Mouse (Mus musculus) erythroblast, embryonic 14.5 days (primary cell): ENCODE data around the gene Cyba. TPM values are rescaled to one million over a fixed set of nuclear protein-coding genes. Genes with fewer than 3 reads are reported as not detected.

ENCODE experiments used
- H3K27me3 ChIP-seq: 2 replicates; pipeline ENCODE4 v1.6.1; 2012; ENCODE audit warnings: inconsistent platforms; ENCODE audit not compliant: control insufficient read depth
- H3K36me3 ChIP-seq: 2 replicates; pipeline ENCODE4 v1.6.1; 2012; ENCODE audit warnings: mild to moderate bottlenecking, inconsistent platforms; ENCODE audit not compliant: control insufficient read depth
- H3K4me1 ChIP-seq: 2 replicates; pipeline ENCODE4 v1.6.1; 2012; ENCODE audit warnings: inconsistent platforms; ENCODE audit not compliant: control insufficient read depth
- H3K4me3 ChIP-seq: replicated peaks from 2 replicates; pipeline ENCODE3; 2012; ENCODE audit warnings: moderate library complexity, mild to moderate bottlenecking, inconsistent platforms
- H3K9me3 ChIP-seq: 2 replicates; pipeline ENCODE4 v1.6.1; 2012; ENCODE audit warnings: low read length, inconsistent platforms, mixed read lengths; ENCODE audit not compliant: control insufficient read depth
- GATA1 ChIP-seq: IDR thresholded peaks from 2 replicates; pipeline ENCODE4 v1.6.1; 2012; ENCODE audit warnings: low read length, inconsistent platforms, mixed read lengths
- TAL1 ChIP-seq: IDR thresholded peaks from 3 replicates; pipeline ENCODE4 v1.6.1; 2012; ENCODE audit warnings: low read length, inconsistent platforms, mixed read lengths
- polyA plus RNA-seq: library from polyadenylated mRNA; stranded (reverse); fragments of >175 nt; gene quantifications from 2 replicates; pipeline ENCODE4 v1.2.3, GENCODE M21; 2012

Gene Cyba
- polyA plus RNA-seq, 1 experiment: 5.9 TPM

- Histone ChIP-seq H3K4me1 (peaks cover 26% of the 10 kb centered on the region), H3K9me3 (peaks cover 9% of the 10 kb centered on the region), H3K27me3 (0 out of 2 replicates have a peak, but pooled peaks cover 2% of the 10 kb centered on the region), H3K4me3 (no peak overlapping the region), H3K36me3 (peaks cover 38% of the 10 kb centered on the region)
- no peak for TF ChIP-seq GATA1
- TF ChIP-seq TAL1: no peak
Observed at GRCm38 (mm10) chr8:122439336-122439735, 6.6 kb upstream of the Cyba start.

DNA sequence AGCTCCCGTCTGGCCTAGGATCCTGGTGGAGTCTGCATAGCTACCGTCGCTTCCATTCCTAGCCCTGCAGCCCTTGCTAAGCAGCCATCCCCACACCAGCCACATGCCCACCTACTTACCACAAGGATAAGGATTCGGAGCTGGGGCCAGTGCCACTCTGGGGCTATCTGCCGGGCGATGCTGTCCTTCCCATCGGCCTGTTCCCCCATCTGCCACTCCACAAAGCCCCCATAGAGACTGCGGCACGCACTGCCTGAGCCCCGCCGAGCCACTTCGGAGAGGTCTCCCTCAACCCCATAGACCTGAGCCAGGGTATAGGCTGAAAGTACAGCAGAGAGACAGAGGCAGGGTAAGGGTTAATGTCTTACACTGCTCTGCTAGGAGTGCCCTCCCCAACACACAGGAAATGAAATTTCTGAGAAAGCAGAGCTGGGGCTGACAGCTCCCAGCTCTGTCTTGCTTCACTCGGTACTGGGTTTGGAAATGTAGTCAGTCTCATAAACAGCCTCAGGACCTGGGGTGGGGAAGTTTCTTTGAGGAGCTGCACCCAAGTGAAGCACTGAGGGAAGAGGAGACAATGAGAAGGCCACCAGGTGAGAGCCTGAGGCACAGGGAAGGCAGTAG, 5.1 kb upstream of the Cyba start:
- Histone ChIP-seq H3K4me3 (no peak overlapping the region), H3K4me1 (peaks cover 23% of the 10 kb centered on the region), H3K9me3 (peaks cover 9% of the 10 kb centered on the region), H3K27me3 (peaks cover 7% of the 10 kb centered on the region), H3K36me3 (peaks cover 43% of the 10 kb centered on the region)
- no peak for TF ChIP-seq GATA1
- no peak for TF ChIP-seq TAL1

DNA sequence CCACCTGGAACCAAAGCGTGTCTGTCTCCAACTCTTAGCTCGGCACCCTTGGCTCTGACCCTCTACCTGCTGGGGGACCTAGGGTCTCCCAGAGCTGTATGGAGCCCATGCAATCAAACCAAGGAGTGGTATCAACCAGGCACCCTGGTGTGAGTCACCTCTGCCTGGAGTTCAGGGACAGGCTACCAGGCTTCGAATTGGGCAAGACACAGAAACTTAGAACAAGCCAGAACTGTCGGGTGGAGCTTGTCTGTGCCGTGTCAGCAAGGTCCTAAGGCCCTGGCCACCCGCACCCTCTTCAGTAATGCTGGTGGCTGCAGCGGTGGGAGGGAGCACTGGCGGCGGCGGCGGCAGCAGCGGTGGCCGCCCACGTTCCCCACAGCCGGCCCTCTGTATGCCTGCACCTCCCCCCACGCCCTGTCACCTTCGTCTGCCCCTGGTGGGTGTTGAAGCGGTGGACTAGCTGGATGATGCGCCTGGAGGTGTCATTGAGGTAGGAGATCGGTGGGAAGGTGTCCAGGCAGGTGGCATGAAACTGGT, 3.9 kb upstream of the Cyba start:
- peaks cover 9% of the 10 kb centered on the region for H3K9me3 ChIP-seq
- TF ChIP-seq TAL1 (no peak), GATA1 (no peak)
- H3K4me1 ChIP-seq: peaks cover 28% of the 10 kb centered on the region
- H3K27me3 ChIP-seq: peaks cover 18% of the 10 kb centered on the region
- peaks cover 43% of the 10 kb centered on the region for H3K36me3 ChIP-seq
- no peak overlapping the region for H3K4me3 ChIP-seq

DNA sequence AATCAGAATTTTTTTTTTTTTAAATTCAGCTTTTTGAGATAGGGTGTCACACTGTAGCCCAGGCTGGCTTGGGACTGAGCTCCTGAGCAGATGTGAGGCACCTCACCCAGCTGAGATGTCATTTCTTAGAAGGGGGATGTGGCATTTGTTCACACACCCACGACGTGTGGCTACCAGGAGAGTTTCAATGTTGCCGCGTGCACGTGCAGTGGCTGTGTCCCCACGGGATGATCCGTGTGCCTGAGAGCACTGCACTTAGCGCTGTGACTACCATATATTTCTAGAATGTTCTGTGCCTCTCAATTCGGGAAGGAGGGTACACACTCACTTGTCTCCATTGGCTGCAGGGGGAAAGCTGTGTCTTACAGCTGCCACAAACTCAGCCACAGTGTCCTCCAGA, 3.4 kb upstream of the Cyba start:
- Histone ChIP-seq H3K9me3 (peaks cover 9% of the 10 kb centered on the region), H3K4me3 (no peak overlapping the region), H3K4me1 (peaks cover 28% of the 10 kb centered on the region), H3K27me3 (peaks cover 20% of the 10 kb centered on the region), H3K36me3 (peaks cover 43% of the 10 kb centered on the region)
- TF ChIP-seq GATA1 (no peak), TAL1 (no peak)

- Histone ChIP-seq H3K27me3 (peaks cover 20% of the 10 kb centered on the region), H3K9me3 (peaks cover 9% of the 10 kb centered on the region), H3K4me1 (peaks cover 28% of the 10 kb centered on the region), H3K36me3 (peaks cover 43% of the 10 kb centered on the region), H3K4me3 (no peak overlapping the region)
- TF ChIP-seq TAL1: no peak
- TF ChIP-seq GATA1: no peak
Observed at GRCm38 (mm10) chr8:122435375-122435774, 2.6 kb upstream of the Cyba start.

DNA sequence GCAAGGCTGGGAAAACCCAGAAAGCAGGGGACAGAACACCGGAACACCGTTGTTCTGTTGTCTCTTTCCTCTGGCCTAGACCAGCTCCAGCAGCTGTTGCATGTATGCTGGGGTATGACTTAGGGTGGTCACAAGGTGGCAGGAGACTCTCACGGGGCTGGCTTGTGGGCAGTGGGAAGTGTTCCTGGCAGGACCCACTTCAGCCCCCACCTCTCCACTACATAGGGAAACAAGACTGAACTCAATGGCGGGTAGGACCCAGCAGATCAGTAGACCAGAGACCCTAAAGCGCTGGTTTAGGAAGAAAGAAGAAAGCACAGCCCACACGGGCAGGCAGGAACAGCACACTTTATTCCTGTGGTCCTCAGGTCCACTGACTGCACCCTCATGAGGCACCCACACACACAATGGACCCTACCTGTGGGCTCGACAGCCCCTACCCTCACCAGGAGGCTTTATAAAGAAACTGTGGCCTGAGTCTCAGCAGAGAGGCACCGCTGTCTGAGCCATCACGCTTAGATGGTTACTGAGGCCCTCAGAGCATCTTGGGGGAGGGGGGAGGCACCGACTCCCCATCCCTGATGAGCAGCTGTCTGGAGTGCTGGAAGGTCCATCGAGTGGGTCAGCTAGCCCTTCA, 657 bp upstream of the Cyba start:
- H3K4me1 ChIP-seq: peaks cover 24% of the 10 kb centered on the region
- H3K4me3 ChIP-seq: no peak overlapping the region
- peaks cover 5% of the 10 kb centered on the region for H3K9me3 ChIP-seq
- TF ChIP-seq TAL1 (no peak), GATA1 (no peak)
- peaks cover 20% of the 10 kb centered on the region for H3K27me3 ChIP-seq
- H3K36me3 ChIP-seq: peaks cover 28% of the 10 kb centered on the region

DNA sequence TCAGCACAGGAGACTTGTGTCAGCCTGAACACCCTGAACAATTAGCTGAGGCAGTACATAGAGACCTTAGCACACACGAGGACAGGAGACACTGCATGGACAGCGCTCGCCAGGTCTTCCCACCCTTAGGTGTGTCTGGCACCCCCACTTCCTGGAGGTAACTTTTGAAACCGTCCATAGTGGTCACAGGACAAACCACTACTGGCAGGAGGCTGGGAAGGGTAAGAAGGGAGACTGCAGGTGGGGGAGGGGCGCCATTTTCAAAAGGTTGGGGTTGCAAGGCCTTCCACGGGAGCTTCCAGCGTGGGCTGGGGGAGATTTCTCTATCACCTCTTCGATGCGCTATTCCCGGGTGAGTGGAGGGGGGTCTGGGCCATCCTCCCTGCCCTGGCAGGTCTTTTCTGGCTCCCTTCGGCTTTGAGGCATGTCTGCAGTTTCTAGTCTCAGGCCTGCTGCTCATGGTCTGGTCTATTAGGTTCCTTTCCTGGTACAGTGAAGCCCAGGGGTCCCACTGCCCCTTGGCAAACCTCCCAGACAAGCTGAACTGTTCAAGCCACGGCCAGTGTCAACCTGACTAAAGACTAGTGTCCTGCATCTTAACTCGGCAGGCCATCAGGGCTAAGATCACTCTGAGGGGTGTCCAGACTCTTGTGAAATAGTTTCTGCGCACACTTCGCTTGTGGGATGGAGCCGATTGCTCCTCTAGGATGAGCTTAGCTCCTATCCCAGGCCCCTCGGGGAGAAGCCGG, 862 bp downstream of the Cyba start:
- Histone ChIP-seq H3K4me1 (peaks cover 20% of the 10 kb centered on the region), H3K4me3 (peak overlapping the region; percentile 60), H3K9me3 (peaks cover 5% of the 10 kb centered on the region), H3K27me3 (peaks cover 20% of the 10 kb centered on the region), H3K36me3 (peaks cover 20% of the 10 kb centered on the region)
- TF ChIP-seq GATA1 (no peak), TAL1 (no peak)

GRCm38 (mm10) chr8:122430646-122431045, 2.1 kb downstream of the Cyba start:
- H3K4me1 ChIP-seq: peaks cover 20% of the 10 kb centered on the region
- TF ChIP-seq TAL1: no peak
- no peak for TF ChIP-seq GATA1
- H3K9me3 ChIP-seq: peaks cover 5% of the 10 kb centered on the region
- peaks cover 12% of the 10 kb centered on the region; the same call in 1 of the 2 replicates for H3K36me3 ChIP-seq
- no peak overlapping the region for H3K4me3 ChIP-seq
- peaks cover 20% of the 10 kb centered on the region for H3K27me3 ChIP-seq
